Mouse (Mus musculus): ENCODE measurements around the gene Rgl1.

- TF ChIP-seq CTCF (IDR thresholded peaks at IDR 0.05; ENCODE audit: low read depth) (no peak), EP300 (IDR thresholded peaks at IDR 0.05; ENCODE audit: low read depth) (no peak)
Measured at GRCm38 (mm10) chr1:152616777-152617057, 149.4 kb downstream of the Rgl1 start.

Measured in heart, postnatal 0 days (tissue).